Mouse (Mus musculus): ENCODE measurements around the gene Tescl.

Gene Tescl

DNA sequence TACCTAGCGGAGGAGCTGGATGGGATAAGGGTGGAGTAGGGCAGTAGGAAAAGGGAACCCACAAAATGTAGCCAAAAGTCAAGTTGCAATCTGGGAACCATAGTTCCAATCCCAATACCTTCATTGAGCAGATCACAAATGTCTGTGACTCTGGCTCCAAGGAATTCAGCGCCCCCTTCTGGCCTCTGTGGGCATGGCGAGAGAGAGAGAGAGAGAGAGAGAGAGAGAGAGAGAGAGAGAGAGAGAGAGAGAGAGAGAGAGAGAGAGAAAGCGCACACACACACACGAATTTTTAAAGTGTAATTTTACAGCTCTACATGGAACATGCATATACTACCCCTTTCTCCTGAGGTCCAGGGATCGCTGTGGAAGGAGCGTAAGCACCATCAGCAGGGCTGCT, 29.5 kb upstream of the Tescl start:
- DNase-seq (ENCODE audit: low spot score): no peak

DNA sequence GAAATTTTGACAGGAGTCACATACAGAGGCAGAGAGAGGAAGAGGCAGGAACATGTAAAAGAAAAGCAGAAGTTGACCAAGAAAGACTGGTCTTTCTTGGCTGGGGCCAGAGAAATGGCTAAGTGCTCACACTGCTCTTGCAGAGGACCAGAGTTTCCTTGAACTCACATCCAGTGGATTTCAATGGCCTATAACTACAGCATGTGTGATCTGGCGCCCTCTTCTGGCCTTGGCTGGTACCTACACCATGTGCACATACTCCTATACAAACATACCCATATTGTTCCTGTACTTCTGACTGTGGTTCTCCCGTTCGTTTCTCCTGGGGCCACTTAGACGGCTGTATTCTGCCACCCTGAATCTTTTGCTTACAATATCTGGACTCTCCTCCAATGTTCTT, 27.3 kb upstream of the Tescl start:
- no peak for DNase-seq (ENCODE audit: low spot score)

DNA sequence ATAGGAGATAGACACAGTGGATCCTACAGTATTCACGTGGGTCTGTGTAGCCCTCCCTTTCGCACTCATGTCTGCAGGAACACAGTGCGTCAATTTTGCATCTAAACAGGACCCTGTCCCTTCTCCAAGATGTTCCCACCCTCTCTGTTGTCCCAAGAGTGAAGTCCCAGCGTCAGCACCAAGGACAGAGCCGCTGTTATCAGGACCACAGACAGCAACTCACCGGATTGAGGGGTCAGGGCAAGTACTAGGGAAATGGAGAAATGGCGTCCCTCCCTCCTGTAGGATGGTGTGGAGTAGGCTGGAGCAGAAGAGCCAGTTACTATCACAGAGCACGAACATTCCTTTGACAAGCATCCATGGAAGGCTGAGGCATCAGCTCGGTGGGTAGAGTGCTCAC, 25.5 kb upstream of the Tescl start:
- DNase-seq (ENCODE audit: low spot score): no peak

DNA sequence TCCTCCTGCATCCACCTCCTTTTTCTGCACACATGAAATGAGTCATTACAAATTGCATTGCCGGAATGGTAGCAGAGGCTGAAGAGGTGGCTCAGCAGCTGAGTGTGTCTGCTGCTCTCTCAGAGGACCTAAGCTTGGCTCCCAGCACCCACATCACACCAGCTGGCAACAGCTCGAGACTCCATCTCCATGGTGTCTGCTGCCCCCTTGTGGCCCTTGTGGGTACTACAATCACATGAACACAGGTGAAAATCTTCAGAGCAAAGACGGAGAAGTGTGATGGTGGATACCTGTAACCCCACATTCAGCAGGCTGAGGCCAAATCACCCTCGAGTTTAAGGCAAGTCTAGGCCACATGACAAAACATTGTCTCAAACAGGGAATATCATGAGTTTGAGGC, 24.2 kb upstream of the Tescl start:
- no peak for DNase-seq (ENCODE audit: low spot score)

DNA sequence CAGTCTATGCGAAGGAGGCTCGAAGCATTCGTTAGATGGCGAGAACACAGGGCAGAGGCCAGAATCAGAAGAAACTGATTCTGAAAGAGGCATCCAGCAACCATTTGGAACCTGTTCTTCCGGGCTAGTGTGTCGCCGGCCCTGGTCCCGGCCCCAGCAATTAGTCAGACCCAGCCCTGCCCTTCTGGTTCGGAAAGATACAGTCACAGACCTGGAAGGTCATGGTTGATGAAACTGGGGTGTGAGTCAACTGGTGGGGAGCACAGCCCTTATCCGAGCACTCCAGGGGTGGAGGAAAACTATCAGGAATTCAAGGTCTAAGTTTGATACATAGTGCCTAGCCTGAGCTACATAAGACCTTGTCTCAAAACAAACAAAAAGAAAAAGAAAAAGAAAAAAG, 22.3 kb upstream of the Tescl start:
- no peak for DNase-seq (ENCODE audit: low spot score)

DNA sequence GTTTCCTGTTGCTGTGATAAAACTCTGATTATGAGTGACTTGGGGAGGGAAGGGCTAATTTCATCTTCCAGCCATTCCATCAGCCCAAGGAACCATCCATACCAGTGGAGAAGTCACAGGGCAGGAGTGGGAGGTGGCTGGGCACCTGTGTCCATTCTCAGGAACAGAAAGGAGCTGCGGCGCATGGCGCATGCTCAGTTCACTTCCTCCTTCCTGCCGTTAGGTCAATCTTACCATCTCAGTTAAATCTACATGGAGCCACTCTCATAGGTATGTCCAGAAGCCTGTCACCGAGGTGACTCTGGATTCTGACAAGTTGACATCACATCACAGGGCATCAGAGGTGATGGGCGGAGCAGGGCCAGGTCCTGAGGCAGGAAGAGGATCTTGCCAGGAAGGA, 21.9 kb upstream of the Tescl start:
- no peak for DNase-seq (ENCODE audit: low spot score)

DNA sequence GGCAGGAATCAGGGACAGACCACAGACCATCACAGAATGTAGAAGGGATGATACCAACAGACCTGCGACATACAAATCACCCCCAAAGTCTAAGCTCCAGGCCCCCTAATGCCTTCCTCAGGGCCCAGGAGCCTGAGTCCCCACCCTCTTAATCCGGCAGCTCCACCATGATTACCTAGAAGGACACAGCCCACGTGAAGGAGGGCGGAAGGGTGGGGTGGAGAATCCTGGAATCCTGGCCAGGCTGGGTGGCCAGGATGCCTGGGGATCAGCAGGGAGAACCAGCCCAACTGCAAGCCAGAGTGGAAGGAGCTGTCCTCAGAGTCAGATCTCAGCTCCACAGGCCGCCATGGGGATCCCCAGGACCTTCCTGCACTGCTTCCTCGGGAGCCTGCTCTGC, 15.2 kb upstream of the Tescl start, which contains the start of gene Lypd5:
Gene Lypd5, plus strand, starts transcription at position 301 of the 400 bp plus-strand sequence.
- no peak for DNase-seq (ENCODE audit: low spot score)

DNA sequence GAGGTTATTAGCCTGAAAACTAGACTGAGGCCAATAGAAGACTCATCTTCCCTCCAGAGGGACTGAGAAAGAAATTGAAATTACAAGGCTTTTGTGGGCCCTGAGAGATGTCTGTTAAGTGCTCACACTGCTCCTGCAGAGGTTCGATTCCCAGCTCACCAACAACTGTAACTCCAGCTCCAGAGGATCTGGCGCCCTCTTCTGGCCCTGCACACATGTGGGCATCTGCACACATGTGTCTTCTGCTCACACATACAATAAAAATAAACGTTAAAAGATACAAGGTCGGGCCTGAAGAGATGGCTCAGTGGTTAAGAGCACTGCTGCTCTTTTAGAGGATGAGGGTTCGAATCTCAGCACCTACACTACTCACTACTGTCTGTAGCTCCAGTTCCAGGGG, 12.7 kb upstream of the Tescl start:
- DNase-seq (ENCODE audit: low spot score): no peak

DNA sequence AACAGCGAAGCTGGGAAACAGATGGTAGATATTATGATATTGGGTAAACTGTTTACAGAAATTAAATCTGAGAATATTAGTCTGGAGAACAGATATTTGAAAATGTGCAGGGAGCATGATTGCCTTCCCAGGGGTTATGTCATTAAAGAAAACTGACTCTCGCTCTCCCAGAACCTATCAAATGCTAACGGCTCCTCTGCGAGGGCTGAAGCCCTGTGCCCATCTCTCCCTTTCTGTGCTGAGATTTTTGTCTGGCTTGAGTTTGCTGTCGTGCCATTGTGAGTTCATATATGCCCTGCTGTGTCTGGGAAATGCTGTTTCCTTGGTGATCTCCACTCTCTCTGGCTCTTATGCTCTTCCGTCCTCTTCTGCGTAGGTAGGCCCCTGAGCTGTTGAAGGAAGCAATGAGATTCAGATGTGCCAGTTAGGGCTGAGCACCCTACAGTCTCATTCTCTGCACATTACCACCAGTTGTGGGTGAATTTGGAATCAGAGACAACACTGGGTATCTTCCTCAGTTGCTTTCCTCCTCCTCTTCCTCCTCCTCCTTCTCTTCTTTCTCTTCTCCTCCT, 10.1 kb upstream of the Tescl start:
- DNase-seq (ENCODE audit: low spot score): no peak

DNA sequence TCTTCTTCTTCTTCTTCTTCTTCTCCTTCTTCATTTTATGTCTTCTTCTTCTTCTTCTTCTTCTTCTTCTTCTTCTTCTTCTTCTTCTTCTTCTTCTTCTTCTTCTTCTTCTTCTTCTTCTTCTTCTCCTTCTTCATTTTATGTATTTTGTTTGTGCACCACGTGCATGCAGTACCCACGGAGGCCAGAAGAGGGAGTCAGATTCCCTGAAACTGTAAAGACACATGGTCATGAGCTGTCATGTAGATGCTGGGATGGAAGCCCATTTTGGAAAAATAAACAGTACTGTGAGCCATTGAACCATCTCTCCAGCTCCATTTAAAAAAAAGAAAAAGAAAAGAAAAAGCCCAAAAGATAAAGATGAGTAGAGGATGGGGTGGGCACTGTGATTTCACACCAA, 4.5 kb upstream of the Tescl start:
- no peak for DNase-seq (ENCODE audit: low spot score)

DNA sequence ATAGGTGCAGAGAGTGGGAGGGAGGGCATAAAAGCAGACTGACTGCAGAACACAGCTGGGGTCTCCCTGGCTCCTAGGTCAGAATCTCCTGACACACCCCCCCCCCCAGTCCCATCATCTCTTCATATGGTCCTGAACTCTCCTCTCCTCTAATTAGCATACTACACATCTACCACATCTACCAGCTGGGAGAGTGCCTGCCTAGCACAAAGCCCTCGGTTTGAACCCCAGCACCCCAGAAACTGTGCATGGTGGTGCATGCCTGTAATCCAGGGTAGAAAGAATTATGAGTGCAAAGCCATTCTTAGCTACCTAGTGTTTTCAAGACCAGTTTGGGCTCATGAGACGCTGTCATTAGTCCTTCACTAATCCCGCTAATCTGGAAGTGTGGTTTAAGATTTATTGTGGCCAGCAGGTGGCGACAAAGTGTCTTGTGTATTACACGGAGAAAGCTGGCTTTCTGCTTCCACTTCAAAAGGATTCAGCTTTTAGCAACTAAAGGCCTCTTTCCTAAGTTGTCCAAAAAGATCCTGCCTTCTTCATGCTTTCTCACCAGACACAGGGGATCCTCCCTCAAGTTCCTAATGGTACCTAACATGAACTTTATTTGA, 2.1 kb upstream of the Tescl start:
- DNase-seq (ENCODE audit: low spot score): peak; percentile 75

DNA sequence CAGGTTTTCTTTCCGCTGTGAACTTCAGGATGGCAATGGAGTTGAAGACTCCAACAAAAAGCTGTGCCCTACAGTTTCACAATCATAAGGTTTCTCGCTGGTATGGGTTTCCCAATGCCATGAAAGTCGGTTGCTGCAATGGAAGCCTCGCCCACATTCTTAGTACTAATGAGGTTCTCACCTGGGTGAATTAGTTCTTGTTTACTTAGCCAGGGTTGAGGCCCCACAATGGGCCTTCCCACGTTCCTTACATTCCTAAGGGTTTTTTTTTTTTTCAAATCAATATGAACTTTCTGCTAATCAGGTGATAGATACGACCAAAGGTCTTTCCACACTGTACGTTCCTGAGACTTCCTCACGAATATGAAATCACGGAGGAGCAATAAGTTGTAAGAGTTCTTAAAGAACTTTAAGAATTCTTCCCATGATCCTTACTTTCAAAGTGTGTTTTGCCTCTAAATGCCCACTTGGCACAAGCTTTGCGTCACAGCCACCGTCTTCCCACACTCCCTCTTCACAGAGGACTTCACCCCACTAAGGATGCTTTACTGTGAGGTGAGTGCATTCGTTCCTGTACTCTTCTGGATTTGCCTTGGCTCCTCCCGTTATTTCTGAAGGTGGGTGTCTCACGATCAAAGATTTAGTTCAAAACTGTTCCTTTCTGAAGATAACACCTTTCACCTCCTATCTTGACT, 6.3 kb downstream of the Tescl start:
- DNase-seq (ENCODE audit: low spot score): no peak

DNA sequence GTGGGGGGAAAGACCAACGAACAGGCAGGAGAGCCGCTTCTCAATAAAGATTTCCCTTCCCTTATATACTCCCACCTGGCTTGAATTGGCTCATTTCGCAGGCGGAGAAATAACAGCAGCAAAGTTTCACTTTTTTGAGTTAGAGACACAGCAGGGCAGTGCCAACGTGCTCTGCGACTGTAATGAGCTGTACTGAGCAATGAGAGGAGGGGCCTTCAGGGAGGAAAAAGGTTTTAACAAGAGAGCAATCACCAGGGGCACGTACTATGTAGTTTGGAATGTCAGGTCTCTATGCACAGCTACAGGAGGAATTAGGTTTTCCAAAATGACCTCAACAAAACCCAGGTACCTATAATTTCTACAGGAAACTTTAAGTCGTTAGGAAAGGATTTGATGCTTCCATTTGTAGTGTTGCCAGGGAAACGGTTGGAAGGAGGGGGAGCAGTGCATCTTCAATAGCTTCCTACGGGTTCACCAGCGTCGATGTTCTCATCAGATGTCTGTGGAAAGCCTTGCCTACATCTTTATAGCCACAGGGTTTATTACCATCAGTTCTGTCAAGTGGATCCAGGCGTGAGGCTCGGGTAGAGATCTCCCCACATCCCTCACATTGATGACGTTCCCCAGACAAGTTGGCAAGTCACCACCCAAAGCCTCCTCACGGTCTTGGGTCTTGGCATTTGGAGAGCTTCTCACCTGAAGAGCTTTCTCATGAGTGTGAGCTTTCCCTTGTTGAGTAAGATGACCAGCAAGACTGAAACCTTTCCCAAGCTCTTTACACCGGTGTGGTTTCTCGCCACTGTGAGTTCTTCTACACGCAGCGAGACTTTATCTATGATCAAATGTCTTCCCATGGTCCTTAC, 7.2 kb downstream of the Tescl start:
- no peak for DNase-seq (ENCODE audit: low spot score)

DNA sequence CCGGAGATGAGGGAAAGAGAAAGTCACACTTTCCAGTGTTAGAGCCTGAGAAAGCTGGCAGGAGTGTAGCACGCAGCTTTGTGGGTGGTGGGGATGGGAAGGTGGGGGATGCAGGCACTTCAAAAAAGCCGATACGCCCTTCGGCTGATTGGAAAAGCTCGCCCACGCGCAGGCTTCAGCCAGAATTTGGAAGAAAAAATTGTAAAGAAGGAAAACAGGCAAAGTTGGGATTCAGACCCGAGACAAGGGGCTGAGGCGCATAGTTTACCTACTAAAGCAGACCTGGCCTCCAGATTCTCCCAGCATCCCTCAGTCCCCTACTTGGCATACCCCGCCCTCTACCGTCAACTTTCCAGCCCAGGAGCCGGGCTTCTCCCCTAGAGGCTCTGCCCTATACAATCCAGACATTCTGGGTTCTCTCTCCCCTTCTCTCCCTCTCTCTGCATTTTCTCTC, 8.0 kb downstream of the Tescl start:
- no peak for DNase-seq (ENCODE audit: low spot score)

DNA sequence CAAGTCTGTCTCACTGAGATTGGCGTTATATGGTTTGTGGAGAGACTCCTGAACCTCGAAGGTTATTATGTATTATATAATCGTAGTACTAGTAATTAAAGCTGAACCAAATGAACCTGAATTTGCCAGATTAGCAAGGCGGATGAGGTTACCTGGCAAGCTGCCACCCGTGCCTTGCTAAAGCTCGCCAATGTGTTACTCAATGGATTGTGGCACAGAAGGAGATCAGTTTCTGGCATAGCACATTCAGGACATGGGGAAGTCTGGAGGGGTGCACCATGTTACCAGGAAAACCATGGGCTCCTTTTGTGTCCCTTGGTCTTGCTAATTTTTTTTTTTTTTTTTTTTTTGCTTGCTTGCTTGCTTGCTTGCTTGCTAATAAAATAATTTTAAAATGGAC, 8.5 kb downstream of the Tescl start:
- no peak for DNase-seq (ENCODE audit: low spot score)

DNA sequence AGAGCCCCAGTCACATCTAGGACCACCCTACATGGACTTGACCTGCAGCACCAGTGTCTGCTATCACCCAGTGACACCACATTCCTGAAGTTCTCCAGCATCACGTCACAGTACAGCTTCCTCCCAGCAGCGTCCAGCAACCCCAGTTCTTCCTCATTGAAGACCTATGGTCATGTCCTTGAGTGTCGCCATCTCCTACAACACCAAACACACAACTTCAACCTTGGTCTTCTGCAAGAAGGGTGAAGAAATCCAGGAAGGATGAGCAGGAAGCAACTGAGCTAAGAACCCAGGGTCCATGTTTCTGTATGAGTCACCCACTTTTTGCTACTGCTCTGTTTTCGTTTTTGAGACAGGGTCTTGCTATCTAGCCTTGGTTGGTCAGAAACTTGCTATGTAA, 11.1 kb downstream of the Tescl start:
- no peak for DNase-seq (ENCODE audit: low spot score)

DNA sequence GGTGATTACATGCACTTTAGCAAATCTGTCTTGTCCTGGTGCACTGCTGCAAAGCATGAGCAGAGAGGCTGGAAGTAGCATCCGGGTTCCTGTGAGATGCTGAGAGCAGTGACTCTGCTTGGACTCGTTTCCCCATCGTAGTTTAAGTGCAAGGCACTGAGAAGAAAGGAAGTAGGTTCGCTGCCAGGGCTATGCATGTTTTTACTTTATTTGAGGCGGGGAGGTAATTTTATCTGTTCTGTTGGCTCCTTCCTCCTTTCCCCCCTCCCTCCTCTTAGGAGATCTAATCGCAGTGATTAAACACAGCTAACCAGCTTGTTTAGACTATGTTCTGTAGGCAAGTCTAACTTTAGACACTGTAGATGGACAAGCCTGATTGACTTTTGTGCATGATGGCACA, 14.8 kb downstream of the Tescl start:
- DNase-seq (ENCODE audit: low spot score): no peak

DNA sequence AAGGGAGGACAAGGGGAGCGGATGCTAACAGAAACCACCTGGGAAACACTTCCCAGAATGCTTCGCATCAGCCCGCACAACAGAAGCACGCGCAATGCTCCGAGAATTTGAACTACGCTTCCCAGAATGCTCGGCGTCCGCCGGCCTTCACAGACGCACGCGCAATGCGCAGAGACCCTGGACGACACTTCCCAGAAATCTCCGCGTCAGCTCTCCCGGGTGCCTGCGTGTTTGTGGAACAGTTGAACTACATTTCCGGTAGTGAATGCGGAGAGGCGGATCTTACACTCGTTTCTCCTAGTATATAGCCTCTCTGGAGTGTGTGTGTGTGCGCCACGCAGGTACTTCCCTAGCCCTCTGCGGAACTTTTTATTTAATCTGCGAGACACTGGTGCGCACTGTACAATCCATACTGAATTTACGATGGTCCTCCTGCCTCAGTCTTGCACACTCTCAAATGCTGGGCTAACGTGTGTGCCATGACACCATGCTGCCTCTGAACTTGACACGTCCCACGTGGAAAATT, 17.1 kb downstream of the Tescl start, which contains the start of gene Zfp94:
Gene Zfp94, minus strand, starts transcription at position 100 of the 526 bp plus-strand sequence.
- DNase-seq (ENCODE audit: low spot score): peak; percentile 94

DNA sequence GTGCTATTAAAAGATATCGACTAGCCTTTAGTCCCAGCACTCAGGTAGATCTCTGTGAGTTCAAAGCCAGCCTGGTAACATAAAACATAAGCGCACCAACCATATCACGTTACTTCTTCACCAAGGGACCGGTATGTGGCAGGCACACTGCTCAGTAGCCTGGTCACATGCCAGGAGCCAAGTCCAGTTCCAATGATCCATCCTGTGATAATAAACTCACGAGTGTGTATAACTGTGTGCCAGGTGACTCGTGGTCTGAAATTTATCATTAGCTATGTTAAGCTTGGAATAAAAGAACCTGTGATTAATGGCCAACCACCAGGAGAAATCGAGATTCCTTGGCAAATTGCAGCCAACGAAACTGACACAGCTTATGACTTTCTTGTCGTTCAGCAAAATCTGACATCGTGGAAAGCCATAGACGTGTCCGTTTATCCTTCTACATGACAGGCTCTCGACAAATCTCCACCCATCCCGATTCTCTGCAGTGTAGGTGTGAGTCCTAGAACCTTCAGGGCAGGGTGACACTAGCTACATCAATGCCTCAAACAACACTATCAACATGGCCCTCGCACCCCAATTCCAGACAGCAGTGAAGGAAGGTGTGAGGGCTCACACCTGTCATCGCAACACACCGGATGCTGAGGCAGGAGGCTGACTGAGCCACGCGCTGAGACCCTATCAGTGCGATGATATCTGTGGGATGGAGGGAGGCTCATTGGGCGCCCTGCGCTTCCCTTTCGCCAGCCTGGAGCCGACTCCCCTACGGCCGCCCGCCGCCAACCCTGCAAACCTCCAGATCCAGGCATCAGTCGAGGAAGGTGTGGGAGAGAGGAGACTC, 17.8 kb downstream of the Tescl start:
- no peak for DNase-seq (ENCODE audit: low spot score)

DNA sequence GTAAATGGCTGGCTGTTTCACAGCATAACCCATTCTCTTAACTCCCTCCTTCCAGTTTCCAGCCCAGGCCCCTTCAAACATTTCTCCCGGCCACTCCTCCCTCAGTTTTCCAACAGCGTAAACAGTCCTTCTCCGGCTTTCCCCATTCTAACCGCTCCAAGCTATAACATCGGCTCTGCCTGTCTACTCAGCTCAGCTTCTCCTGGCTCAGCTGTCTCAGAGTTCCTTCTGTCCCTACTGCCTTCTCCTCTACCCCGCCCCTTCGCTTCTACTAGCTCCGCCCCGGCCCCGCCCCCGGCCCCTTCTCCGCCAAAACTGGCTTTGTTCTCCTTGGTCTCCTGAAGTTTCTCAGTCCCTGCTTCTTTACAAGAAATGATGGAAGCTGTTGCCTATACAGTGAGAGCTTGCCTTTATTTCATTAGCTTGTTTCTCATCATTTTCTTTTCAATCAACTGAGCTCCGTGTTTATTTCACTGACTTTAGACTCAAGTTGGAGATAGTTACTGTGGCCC, 32.9 kb downstream of the Tescl start, which contains the start of gene Zfp61:
Gene Zfp61, minus strand, starts transcription at position 462 of the 512 bp plus-strand sequence.
- no peak for DNase-seq (ENCODE audit: low spot score)
